Mouse (Mus musculus) gonadal fat pad, adult 2 months (tissue): ENCODE measurements around the gene Frrs1. TPM values are rescaled to one million over a fixed set of nuclear protein-coding genes. Genes with fewer than 3 reads are reported as not detected.

ENCODE experiments used
- DNase-seq: peaks from one replicate; pipeline ENCODE4 v3.0.0-alpha.2; 2012; ENCODE audit warnings: low read depth
- polyA plus RNA-seq: library from polyadenylated mRNA; depleted of rRNA; stranded (reverse); fragments of >200 nt; gene quantifications from 2 replicates; pipeline ENCODE4 v1.2.3, GENCODE M21; 2012

The Frrs1 gene
- polyA plus RNA-seq, 1 experiment = 19.2 TPM

- DNase-seq = no peak
These were observed 47.3 kb downstream of the Frrs1 start for GRCm38 (mm10) chr3:116906596-116906995.

GRCm38 (mm10) chr3:116914374-116914773 lies 55.1 kb downstream of the Frrs1 start:
- no peak for DNase-seq

- DNase-seq = no peak
These were observed 55.7 kb downstream of the Frrs1 start for GRCm38 (mm10) chr3:116914931-116915330.

- DNase-seq = no peak
These were observed 57.8 kb downstream of the Frrs1 start for GRCm38 (mm10) chr3:116917016-116917415.

GRCm38 (mm10) chr3:116921535-116921934 lies 62.3 kb downstream of the Frrs1 start:
- no peak for DNase-seq

- no peak for DNase-seq
These were observed 63.8 kb downstream of the Frrs1 start for GRCm38 (mm10) chr3:116923042-116923441.

GRCm38 (mm10) chr3:116928994-116929393 lies 69.7 kb downstream of the Frrs1 start:
- no peak for DNase-seq

GRCm38 (mm10) chr3:116933158-116933557 lies 73.9 kb downstream of the Frrs1 start:
- DNase-seq = no peak

- no peak for DNase-seq
These were observed 77.8 kb downstream of the Frrs1 start for GRCm38 (mm10) chr3:116936934-116937691.

GRCm38 (mm10) chr3:116940804-116941558 lies 81.7 kb downstream of the Frrs1 start:
- no peak for DNase-seq

GRCm38 (mm10) chr3:116941559-116942117 lies 82.4 kb downstream of the Frrs1 start:
- no peak for DNase-seq

- DNase-seq = no peak
These were observed 83.5 kb downstream of the Frrs1 start for GRCm38 (mm10) chr3:116942751-116943150.

GRCm38 (mm10) chr3:116943422-116943821 lies 84.2 kb downstream of the Frrs1 start:
- no peak for DNase-seq

- no peak for DNase-seq
These were observed 87.2 kb downstream of the Frrs1 start for GRCm38 (mm10) chr3:116946476-116946875.

- peak; percentile 90 for DNase-seq
These were observed 91.4 kb downstream of the Frrs1 start for GRCm38 (mm10) chr3:116950665-116951115.

- DNase-seq = no peak
These were observed 92.2 kb downstream of the Frrs1 start for GRCm38 (mm10) chr3:116951489-116951888.

- DNase-seq = no peak
These were observed 93.1 kb downstream of the Frrs1 start for GRCm38 (mm10) chr3:116952242-116952899.

GRCm38 (mm10) chr3:116953366-116953765 lies 94.1 kb downstream of the Frrs1 start:
- DNase-seq = no peak

- DNase-seq = no peak
These were observed 95.8 kb downstream of the Frrs1 start for GRCm38 (mm10) chr3:116955061-116955460.
